Mouse (Mus musculus): ENCODE results near the gene Cdc14a.
"Not testable (repeated sequence)": the region's sequence is repeated elsewhere in the genome, so short reads cannot be mapped to it uniquely, and the experiment has no call there.

Cdc14a gene

GRCm38 (mm10) chr3:116374486-116374885, 49.3 kb downstream of the Cdc14a start:
- DNase-seq (ENCODE audit: low read depth, low spot score), result no peak

GRCm38 (mm10) chr3:116373196-116373595, 50.6 kb downstream of the Cdc14a start:
- DNase-seq (ENCODE audit: low read depth, low spot score), result no peak

GRCm38 (mm10) chr3:116368868-116369437, 54.9 kb downstream of the Cdc14a start:
- peak; percentile 45 for DNase-seq (ENCODE audit: low read depth, low spot score)

GRCm38 (mm10) chr3:116366125-116366524, 57.7 kb downstream of the Cdc14a start:
- DNase-seq (ENCODE audit: low read depth, low spot score), result no peak

- no peak for DNase-seq (ENCODE audit: low read depth, low spot score)
Measured at GRCm38 (mm10) chr3:116361906-116362305, 61.9 kb downstream of the Cdc14a start.

- DNase-seq (ENCODE audit: low read depth, low spot score), result no peak
Measured at GRCm38 (mm10) chr3:116361101-116361500, 62.7 kb downstream of the Cdc14a start.

GRCm38 (mm10) chr3:116357866-116358265, 66.0 kb downstream of the Cdc14a start:
- DNase-seq (ENCODE audit: low read depth, low spot score), result no peak

- DNase-seq (ENCODE audit: low read depth, low spot score), result no peak
Measured at GRCm38 (mm10) chr3:116357180-116357579, 66.7 kb downstream of the Cdc14a start.

- no peak for DNase-seq (ENCODE audit: low read depth, low spot score)
Measured at GRCm38 (mm10) chr3:116355026-116355788, 68.6 kb downstream of the Cdc14a start.

- DNase-seq (ENCODE audit: low read depth, low spot score), result no peak
Measured at GRCm38 (mm10) chr3:116352486-116352885, 71.3 kb downstream of the Cdc14a start.

- no peak for DNase-seq (ENCODE audit: low read depth, low spot score)
Measured at GRCm38 (mm10) chr3:116350389-116350967, 73.4 kb downstream of the Cdc14a start.

- DNase-seq (ENCODE audit: low read depth, low spot score), result not testable (repeated sequence)
Measured at GRCm38 (mm10) chr3:116347571-116347970, 76.3 kb downstream of the Cdc14a start.

GRCm38 (mm10) chr3:116345245-116345644, 78.6 kb downstream of the Cdc14a start:
- DNase-seq (ENCODE audit: low read depth, low spot score), result no peak

- no peak for DNase-seq (ENCODE audit: low read depth, low spot score)
Measured at GRCm38 (mm10) chr3:116342251-116342650, 81.6 kb downstream of the Cdc14a start.

- DNase-seq (ENCODE audit: low read depth, low spot score), result peak; percentile 82
Measured at GRCm38 (mm10) chr3:116340950-116341624, 82.7 kb downstream of the Cdc14a start.

GRCm38 (mm10) chr3:116340281-116340680, 83.6 kb downstream of the Cdc14a start:
- DNase-seq (ENCODE audit: low read depth, low spot score), result no peak

GRCm38 (mm10) chr3:116338616-116339015, 85.2 kb downstream of the Cdc14a start:
- DNase-seq (ENCODE audit: low read depth, low spot score), result no peak

GRCm38 (mm10) chr3:116337840-116338239, 86.0 kb downstream of the Cdc14a start:
- no peak for DNase-seq (ENCODE audit: low read depth, low spot score)

- DNase-seq (ENCODE audit: low read depth, low spot score), result no peak
Measured at GRCm38 (mm10) chr3:116335036-116335435, 88.8 kb downstream of the Cdc14a start.

- no peak for DNase-seq (ENCODE audit: low read depth, low spot score)
Measured at GRCm38 (mm10) chr3:116333711-116334110, 90.1 kb downstream of the Cdc14a start.

GRCm38 (mm10) chr3:116333229-116333628, 90.6 kb downstream of the Cdc14a start:
- no peak for DNase-seq (ENCODE audit: low read depth, low spot score)

- peak; percentile 70 for DNase-seq (ENCODE audit: low read depth, low spot score)
Measured at GRCm38 (mm10) chr3:116331811-116332464, 91.9 kb downstream of the Cdc14a start.
